Mouse (Mus musculus): ENCODE measurements around the gene Ttc28. TPM values are rescaled to one million over a fixed set of nuclear protein-coding genes. Genes with fewer than 3 reads are reported as not detected.

Ttc28 gene
- polyA plus RNA-seq, 1 experiment from 2014 or later, result 5.4 TPM

DNA sequence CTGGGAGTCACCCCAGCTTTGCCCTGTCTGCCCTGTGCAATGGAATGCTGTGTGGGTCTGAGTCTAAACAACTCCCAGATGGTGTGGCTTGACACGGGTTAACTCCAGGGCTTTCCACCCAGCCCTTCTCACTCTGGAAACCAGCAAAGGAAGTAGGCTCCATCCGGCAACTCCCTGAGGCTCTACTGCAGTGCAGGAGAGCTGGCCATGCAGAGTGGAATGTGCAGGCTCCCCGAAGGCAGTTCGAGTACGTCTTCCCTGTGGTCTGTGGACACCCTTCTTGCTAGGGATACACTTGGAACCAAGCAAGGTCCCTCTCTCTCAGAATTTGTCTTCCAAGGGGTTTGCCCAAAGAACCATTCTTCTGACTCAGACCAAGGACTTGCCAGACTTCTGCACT is 348.2 kb downstream of the Ttc28 start:
- peaks cover 13% of the 10 kb centered on the region; the same call in 1 of the 2 replicates for H3K4me1 ChIP-seq (ENCODE audit: insufficient read depth, low read depth, low read length)
- DNase-seq (ENCODE audit: low spot score) (peak; percentile 60), ATAC-seq (peak; percentile 70)
- 0 out of 2 replicates have a peak overlapping the region, but pooled peaks have one; percentile 3 for H3K4me2 ChIP-seq (replicated peaks; ENCODE audit: low read depth, low read length)
- H3K36me3 ChIP-seq (ENCODE audit: insufficient read depth, low read length), result peaks cover 4% of the 10 kb centered on the region; the same call in 1 of the 2 replicates
- H3K27ac ChIP-seq (ENCODE audit: low read length), result peak overlapping the region; percentile 66
- TF ChIP-seq CTCF (IDR thresholded peaks at IDR 0.05), result no peak
- TF ChIP-seq EP300 (IDR thresholded peaks at IDR 0.05), result no peak
- H3K4me3 ChIP-seq (ENCODE audit: low read depth, low read length), result no peak overlapping the region
- no peaks in the 10 kb centered on the region for H3K27me3 ChIP-seq (replicated peaks; ENCODE audit: insufficient read depth, low read length)
- no peaks in the 10 kb centered on the region for H3K9me3 ChIP-seq (ENCODE audit: low read length)
- H3K9ac ChIP-seq (replicated peaks; ENCODE audit: low read depth), result no peak overlapping the region
- WGBS, result 29% methylated on average over 5 of the region's 5 CpGs

DNA sequence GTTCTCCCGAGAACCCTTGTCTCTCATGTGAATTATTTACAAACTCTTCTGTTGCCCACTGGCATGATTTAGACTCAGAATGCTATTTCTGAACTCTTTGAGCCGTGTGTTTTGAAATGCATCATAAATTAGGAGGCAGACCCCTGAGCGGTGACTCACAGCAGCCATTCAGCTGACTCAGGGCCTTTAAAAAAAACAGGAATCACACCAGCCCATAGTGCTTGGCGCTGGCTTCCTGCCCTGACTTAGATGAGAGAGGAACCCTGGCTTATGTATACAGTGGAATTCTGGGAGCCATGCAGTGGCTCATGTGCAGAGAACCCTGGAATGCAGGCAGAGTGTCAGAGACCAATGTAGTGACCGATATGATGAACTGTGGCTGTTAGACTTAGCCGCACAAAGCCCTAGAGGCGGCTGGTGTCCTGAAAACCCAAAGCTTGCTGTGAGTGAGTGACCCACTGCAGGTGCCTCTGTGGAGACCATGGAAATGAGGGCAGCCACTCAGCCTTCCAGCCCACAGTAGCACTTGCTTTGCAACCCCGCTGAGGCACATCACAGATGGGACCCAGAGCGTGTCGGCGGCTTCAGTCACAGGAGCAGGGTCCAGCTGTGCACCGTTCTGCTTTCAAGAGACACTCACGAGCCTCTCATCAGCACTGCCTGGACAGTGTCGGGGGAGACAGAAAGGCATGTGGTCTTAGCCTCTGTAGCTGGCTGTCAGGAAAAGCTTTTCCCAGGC is 348.9 kb downstream of the Ttc28 start:
- peaks cover 13% of the 10 kb centered on the region; the same call in 1 of the 2 replicates for H3K4me1 ChIP-seq (ENCODE audit: insufficient read depth, low read depth, low read length)
- peak; percentile 93 for DNase-seq (ENCODE audit: low spot score)
- no peaks in the 10 kb centered on the region for H3K27me3 ChIP-seq (replicated peaks; ENCODE audit: insufficient read depth, low read length)
- ATAC-seq, result peak; percentile 90
- H3K4me2 ChIP-seq (replicated peaks; ENCODE audit: low read depth, low read length), result 0 out of 2 replicates have a peak overlapping the region, but pooled peaks have one; percentile 3
- TF ChIP-seq CTCF (IDR thresholded peaks at IDR 0.05) (no peak), EP300 (IDR thresholded peaks at IDR 0.05) (0 out of 2 replicates have a peak, but pooled peaks have one; percentile 39)
- H3K27ac ChIP-seq (ENCODE audit: low read length), result peak overlapping the region; percentile 66
- 22% methylated on average over 14 of the region's 14 CpGs for WGBS
- no peaks in the 10 kb centered on the region for H3K9me3 ChIP-seq (ENCODE audit: low read length)
- no peak overlapping the region for H3K4me3 ChIP-seq (ENCODE audit: low read depth, low read length)
- H3K36me3 ChIP-seq (ENCODE audit: insufficient read depth, low read length), result peaks cover 4% of the 10 kb centered on the region; the same call in 1 of the 2 replicates
- H3K9ac ChIP-seq (replicated peaks; ENCODE audit: low read depth), result no peak overlapping the region

DNA sequence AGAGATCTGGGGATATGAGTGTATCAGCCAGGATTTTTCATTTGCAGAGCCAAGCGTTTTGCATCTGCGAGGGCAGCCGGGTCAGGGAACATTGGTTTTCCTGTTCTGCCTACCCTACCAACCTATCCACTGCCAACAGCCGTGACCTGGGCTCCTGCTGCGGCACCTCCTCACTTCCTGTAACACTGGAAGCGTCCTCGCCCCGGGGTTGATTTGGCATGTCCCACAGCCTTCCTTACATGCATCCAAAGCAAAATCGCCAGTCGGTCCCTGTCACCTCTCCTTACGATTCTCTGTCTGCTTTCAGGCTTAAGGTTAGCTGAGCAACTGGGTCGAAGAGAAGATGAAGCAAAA is 349.4 kb downstream of the Ttc28 start:
- no peak overlapping the region for H3K9ac ChIP-seq (replicated peaks; ENCODE audit: low read depth)
- peaks cover 13% of the 10 kb centered on the region; the same call in 1 of the 2 replicates for H3K4me1 ChIP-seq (ENCODE audit: insufficient read depth, low read depth, low read length)

DNA sequence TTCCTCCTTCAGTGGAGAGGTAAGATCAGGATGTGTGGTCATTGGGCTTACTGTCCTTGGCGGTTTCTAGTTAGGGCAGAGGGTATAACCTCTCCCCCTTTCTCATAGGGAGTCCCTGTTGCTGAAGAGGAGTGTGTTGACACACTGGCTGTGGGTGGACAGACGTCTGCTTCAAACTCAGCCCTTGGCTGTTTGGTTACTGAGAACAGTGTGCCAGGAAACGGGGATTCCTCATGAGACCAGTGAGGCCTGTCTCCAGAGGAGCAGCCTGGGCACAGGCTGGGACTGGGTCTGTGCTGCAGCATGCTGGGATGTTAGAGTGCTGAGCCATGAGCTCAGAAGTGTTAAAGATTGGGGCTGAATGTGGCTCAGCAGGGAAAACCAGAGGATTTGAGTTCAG is 350.1 kb downstream of the Ttc28 start:
- no peak overlapping the region for H3K4me2 ChIP-seq (replicated peaks; ENCODE audit: low read depth, low read length)
- peaks cover 13% of the 10 kb centered on the region; the same call in 1 of the 2 replicates for H3K4me1 ChIP-seq (ENCODE audit: insufficient read depth, low read depth, low read length)

More for the DNA sequence above, 349.4 kb downstream of the Ttc28 start:
- Histone ChIP-seq H3K4me2 (replicated peaks; ENCODE audit: low read depth, low read length) (no peak overlapping the region), H3K36me3 (ENCODE audit: insufficient read depth, low read length) (peaks cover under 1% of the 10 kb centered on the region; the same call in 1 of the 2 replicates), H3K27me3 (replicated peaks; ENCODE audit: insufficient read depth, low read length) (no peaks in the 10 kb centered on the region), H3K27ac (ENCODE audit: low read length) (peak overlapping the region; percentile 66; the same call in 1 of the 2 replicates), H3K9me3 (ENCODE audit: low read length) (no peaks in the 10 kb centered on the region), H3K4me3 (ENCODE audit: low read depth, low read length) (no peak overlapping the region)
- WGBS, result 59% methylated on average over 12 of the region's 12 CpGs
- no peak for ATAC-seq
- TF ChIP-seq CTCF (IDR thresholded peaks at IDR 0.05) (no peak), EP300 (IDR thresholded peaks at IDR 0.05) (no peak)
- DNase-seq (ENCODE audit: low spot score), result no peak

DNA sequence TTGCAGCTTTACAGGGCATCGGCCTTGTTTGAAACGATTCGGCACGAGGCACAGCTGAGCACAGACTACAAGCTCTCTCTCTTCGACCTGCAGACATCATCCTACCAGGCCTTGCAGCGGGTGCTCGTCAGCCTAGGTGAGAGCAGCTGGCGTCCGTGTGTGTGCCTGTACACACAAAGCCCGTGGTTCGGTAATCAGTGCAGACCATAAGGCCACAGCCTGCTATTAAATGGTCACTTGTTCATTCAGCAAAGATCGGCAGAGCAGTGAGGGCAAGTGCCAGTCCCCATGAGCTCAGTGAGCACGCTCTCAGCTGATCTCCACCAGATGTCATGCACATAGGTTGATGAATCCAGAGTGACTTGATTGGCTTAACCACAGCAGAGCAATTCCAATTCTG is 351.4 kb downstream of the Ttc28 start:
- no peak overlapping the region for H3K27ac ChIP-seq (ENCODE audit: low read length)
- H3K4me2 ChIP-seq (replicated peaks; ENCODE audit: low read depth, low read length), result no peak overlapping the region
- no peak for DNase-seq (ENCODE audit: low spot score)
- no peak overlapping the region for H3K9ac ChIP-seq (replicated peaks; ENCODE audit: low read depth)
- H3K4me1 ChIP-seq (ENCODE audit: insufficient read depth, low read depth, low read length), result peaks cover 13% of the 10 kb centered on the region; the same call in 1 of the 2 replicates
- TF ChIP-seq EP300 (IDR thresholded peaks at IDR 0.05) (no peak), CTCF (IDR thresholded peaks at IDR 0.05) (no peak)
- no peak overlapping the region for H3K4me3 ChIP-seq (ENCODE audit: low read depth, low read length)
- H3K9me3 ChIP-seq (ENCODE audit: low read length), result no peaks in the 10 kb centered on the region
- no peaks in the 10 kb centered on the region for H3K27me3 ChIP-seq (replicated peaks; ENCODE audit: insufficient read depth, low read length)
- no peak for ATAC-seq
- 0 out of 2 replicates have a peak, but pooled peaks cover 1% of the 10 kb centered on the region for H3K36me3 ChIP-seq (ENCODE audit: insufficient read depth, low read length)
- WGBS, result 89% methylated on average over 13 of the region's 13 CpGs

More for the DNA sequence above, 350.1 kb downstream of the Ttc28 start:
- Histone ChIP-seq H3K9me3 (ENCODE audit: low read length) (no peaks in the 10 kb centered on the region), H3K36me3 (ENCODE audit: insufficient read depth, low read length) (no peaks in the 10 kb centered on the region; the same call in 1 of the 2 replicates), H3K4me3 (ENCODE audit: low read depth, low read length) (no peak overlapping the region), H3K27me3 (replicated peaks; ENCODE audit: insufficient read depth, low read length) (no peaks in the 10 kb centered on the region), H3K27ac (ENCODE audit: low read length) (no peak overlapping the region), H3K9ac (replicated peaks; ENCODE audit: low read depth) (no peak overlapping the region)
- no peak for TF ChIP-seq EP300 (IDR thresholded peaks at IDR 0.05)
- no peak for TF ChIP-seq CTCF (IDR thresholded peaks at IDR 0.05)
- WGBS, result 38% methylated on average over 3 of the region's 3 CpGs
- no peak for DNase-seq (ENCODE audit: low spot score)
- ATAC-seq, result no peak

DNA sequence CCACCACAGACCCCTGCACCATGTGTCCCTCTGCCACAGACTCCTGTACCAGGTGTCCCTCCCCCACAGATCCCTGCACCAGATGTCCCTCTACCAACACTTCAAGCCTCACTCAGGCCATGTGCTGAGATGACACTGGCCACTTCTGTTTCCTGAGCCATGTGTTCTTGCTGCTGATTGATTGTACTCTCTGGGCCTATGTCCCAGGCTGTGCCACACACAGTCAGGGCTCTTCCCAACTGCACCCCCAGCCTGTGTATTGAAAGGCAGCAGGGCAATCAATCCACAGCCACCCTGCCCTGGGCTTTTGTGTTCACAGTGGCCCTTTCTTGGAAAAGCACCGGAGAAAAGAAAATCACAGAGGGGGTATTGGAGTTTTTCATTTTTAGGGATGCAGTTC is 352.2 kb downstream of the Ttc28 start:
- Histone ChIP-seq H3K9me3 (ENCODE audit: low read length) (no peaks in the 10 kb centered on the region), H3K4me1 (ENCODE audit: insufficient read depth, low read depth, low read length) (peaks cover 13% of the 10 kb centered on the region; the same call in 1 of the 2 replicates), H3K27me3 (replicated peaks; ENCODE audit: insufficient read depth, low read length) (no peaks in the 10 kb centered on the region), H3K4me2 (replicated peaks; ENCODE audit: low read depth, low read length) (no peak overlapping the region), H3K4me3 (ENCODE audit: low read depth, low read length) (no peak overlapping the region), H3K36me3 (ENCODE audit: insufficient read depth, low read length) (0 out of 2 replicates have a peak, but pooled peaks cover 7% of the 10 kb centered on the region), H3K27ac (ENCODE audit: low read length) (no peak overlapping the region), H3K9ac (replicated peaks; ENCODE audit: low read depth) (no peak overlapping the region)
- ATAC-seq (no peak), DNase-seq (ENCODE audit: low spot score) (no peak)
- TF ChIP-seq CTCF (IDR thresholded peaks at IDR 0.05) (no peak), EP300 (IDR thresholded peaks at IDR 0.05) (no peak)
- 100% methylated on average over 1 of the region's 1 CpGs for WGBS

Measured in lung, postnatal 0 days (tissue).